In the genomic region with DNA sequence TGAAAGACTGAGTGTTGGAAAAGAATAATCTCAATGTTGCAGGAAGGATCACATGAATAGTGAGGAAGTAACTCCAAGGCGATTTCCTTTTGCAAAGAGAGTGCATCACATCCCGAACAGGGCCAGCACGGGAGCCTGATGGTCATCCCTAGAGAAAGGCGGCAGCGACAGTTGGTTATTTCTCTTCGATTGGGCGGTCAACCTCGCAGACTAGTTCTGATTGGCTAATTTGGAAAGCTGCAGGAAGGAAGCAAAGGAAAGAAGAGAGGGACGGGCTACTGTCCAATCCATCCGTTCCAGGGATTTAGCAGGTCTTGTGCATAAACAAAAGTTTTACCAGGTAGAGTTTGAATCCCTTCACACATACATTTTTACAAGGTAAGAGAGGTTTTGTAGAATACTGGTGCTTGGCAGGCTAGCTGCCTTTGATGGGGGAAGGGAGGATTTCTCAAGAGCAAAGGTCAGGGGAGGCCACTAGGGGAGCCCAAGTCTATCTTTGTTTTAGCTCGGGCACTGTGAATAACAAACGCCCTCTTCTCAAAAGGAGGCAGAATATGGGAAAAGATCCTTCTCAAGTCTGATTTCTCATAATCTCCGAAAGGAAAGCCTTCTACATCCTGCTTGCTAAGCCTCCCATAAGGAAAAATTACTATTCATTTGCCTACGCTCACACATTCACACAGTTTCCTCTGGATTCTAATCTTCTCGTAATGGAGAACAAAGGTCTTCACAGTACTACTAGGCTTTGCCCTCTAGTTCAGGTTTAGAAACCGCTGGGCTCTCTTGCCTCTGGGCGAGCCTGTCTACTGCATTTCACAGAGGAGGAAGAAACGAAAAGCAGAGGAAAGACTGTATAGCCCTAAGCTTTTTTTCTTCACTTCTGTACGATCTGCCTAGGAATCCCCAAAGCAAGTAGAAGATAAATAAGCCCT, we compare ENCODE assay signal across 8 mouse cellular contexts.
DNase-seq lines count a peak whose midpoint lies in the region; ATAC-seq lines count a peak whose summit lies in the region.

No protein-coding gene starts in this region.

- H3K9ac ChIP-seq in intestine, embryonic 16.5 days (ENCODE audit: low read depth, low read length) = no peak overlapping the region

- H3K4me3 ChIP-seq in intestine, embryonic 16.5 days (ENCODE audit: low read length) = no peak overlapping the region
- no peak overlapping the region for H3K4me3 ChIP-seq in limb, embryonic 10.5 days

- H3K4me1 ChIP-seq in intestine, embryonic 16.5 days (ENCODE audit: control insufficient read depth, insufficient read depth, low read length) = peaks cover 6% of the 10 kb centered on the region
- peaks cover 17% of the 10 kb centered on the region for H3K4me1 ChIP-seq in limb, embryonic 10.5 days

- DNase-seq in ovary, adult 18-20 months (ENCODE audit: low spot score) = peak; percentile 15
- DNase-seq in ovary, postnatal 10 days (ENCODE audit: low spot score) = no peak
- peak; percentile 35 to 57 for DNase-seq in cerebellum, postnatal 4 days (ENCODE audit: low spot score in 2 of 2)
- peak; percentile 57 for DNase-seq in limb, embryonic 10.5 days (ENCODE audit: low spot score)
- DNase-seq in testis, postnatal 10 days (ENCODE audit: low spot score) = peak; percentile 62

- peak overlapping the region; percentile 20 for H3K27ac ChIP-seq in intestine, embryonic 16.5 days (ENCODE audit: low read length)
- H3K27ac ChIP-seq in limb, embryonic 10.5 days = peak overlapping the region; percentile 56

- H3K27me3 ChIP-seq in intestine, embryonic 16.5 days (replicated peaks; ENCODE audit: control insufficient read depth, insufficient read depth, low read length) = no peaks in the 10 kb centered on the region
- no peaks in the 10 kb centered on the region for H3K27me3 ChIP-seq in limb, embryonic 10.5 days (ENCODE audit: low read depth, poor library complexity, severe bottlenecking)

- 0 out of 2 replicates have a peak overlapping the region, but pooled peaks have one; percentile 13 for H3K4me2 ChIP-seq in intestine, embryonic 16.5 days (ENCODE audit: low read depth, low read length)

- H3K9me3 ChIP-seq in intestine, embryonic 16.5 days (ENCODE audit: control insufficient read depth, low read length) = no peaks in the 10 kb centered on the region
- H3K9me3 ChIP-seq in limb, embryonic 10.5 days (replicated peaks) = no peaks in the 10 kb centered on the region

- no peaks in the 10 kb centered on the region for H3K36me3 ChIP-seq in intestine, embryonic 16.5 days (ENCODE audit: control insufficient read depth, insufficient read depth, low read length)
- no peaks in the 10 kb centered on the region for H3K36me3 ChIP-seq in limb, embryonic 10.5 days

- ATAC-seq in granulocyte monocyte progenitor cell, adult 5-6 weeks (replicated peaks; ENCODE audit: poor library complexity, severe bottlenecking) = peak; percentile 81
- ATAC-seq in intestine, embryonic 16.5 days = peak; percentile 83
- peak; percentile 79; the same call in 1 of the 2 replicates for ATAC-seq in monocyte, adult 5-6 weeks (replicated peaks; ENCODE audit: insufficient number of reproducible peaks, low FRiP score, low TSS enrichment, poor library complexity, severe bottlenecking)

- WGBS in intestine, embryonic 16.5 days = 58% methylated on average over 19 of the region's 19 CpGs
- WGBS in limb, embryonic 10.5 days = 65% methylated on average over 19 of the region's 19 CpGs
